Mouse (Mus musculus): ENCODE measurements around the gene Fbxw4.

GRCm38 (mm10) chr19:45614375-45614774 lies 45.7 kb downstream of the Fbxw4 start:
- TF ChIP-seq CTCF (IDR thresholded peaks at IDR 0.05; ENCODE audit: borderline replicate concordance, control insufficient read depth, extremely low read depth, insufficient read depth, low read length, poor library complexity) (no peak), POLR2A (IDR thresholded peaks at IDR 0.05; ENCODE audit: control insufficient read depth, extremely low read depth, insufficient read depth, low read length, poor library complexity) (no peak)
